Mouse (Mus musculus): ENCODE measurements at regions not wholly inside any gene's neighbourhood (a gene's known extent, or its start where the extent isn't known, plus 50 kb on each side); places are given as distances from the start of the nearest gene placed in this dataset. TPM values are rescaled to one million over a fixed set of nuclear protein-coding genes. Genes with fewer than 3 reads are reported as not detected.

DNA sequence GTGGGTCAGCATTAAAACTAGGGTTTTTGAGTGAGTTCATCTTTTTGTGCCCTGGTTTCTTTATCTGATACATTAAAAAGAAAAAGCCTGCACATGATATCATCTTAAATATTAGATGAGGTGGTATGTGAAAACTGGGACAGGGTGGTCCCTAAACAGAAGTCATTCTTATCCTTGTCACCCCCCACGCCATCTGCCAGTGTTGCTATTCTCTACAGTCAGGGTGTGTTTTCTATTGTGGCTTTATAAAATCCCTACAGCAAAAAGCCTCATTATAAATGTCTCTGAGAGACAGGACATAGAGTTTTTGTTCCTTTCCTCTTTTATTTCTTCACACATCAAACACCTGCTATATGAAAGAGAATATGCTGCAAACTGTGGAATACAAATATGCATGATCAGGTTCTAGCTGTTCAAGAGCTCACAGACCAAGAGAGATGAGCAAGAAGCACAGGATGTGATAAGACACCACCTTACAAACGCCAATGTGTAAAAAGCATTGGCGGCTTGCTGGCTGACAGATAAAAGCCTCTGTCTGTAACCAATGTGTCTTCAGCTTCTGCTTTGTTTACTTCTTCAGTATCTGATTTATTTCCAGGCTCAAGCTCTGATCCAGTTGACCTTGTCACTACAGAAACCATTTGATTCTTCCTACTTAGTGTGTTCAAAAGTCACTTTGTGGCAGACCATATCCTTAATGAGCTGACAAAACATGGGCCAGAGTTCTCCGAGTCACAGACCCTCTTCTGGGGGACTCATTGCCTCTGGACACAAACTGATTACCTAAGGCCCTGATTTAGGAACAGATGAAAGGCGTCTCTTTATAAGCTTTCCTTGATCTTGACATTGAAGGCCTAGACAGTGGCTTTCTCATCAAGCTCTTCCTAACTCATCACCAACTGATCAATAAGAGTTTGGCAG, 73.6 kb upstream of the Slc39a10 start:
- no peaks in the 10 kb centered on the region for H3K9me3 ChIP-seq (ENCODE audit: control insufficient read depth, low read depth, low read length)
- H3K27me3 ChIP-seq (ENCODE audit: control insufficient read depth, insufficient read depth, low read length), result no peaks in the 10 kb centered on the region
- 37% methylated on average over 5 of the region's 5 CpGs for WGBS
- H3K9ac ChIP-seq (replicated peaks; ENCODE audit: low read depth, low read length), result no peak overlapping the region
- ATAC-seq (ENCODE audit: insufficient number of reproducible peaks, insufficient read depth, low FRiP score, low read depth), result no peak
- H3K27ac ChIP-seq (ENCODE audit: low read length), result no peak overlapping the region
- no peaks in the 10 kb centered on the region for H3K36me3 ChIP-seq (ENCODE audit: control insufficient read depth, insufficient read depth, low read length)
- H3K4me3 ChIP-seq (ENCODE audit: low read depth, low read length), result no peak overlapping the region
- 0 out of 2 replicates have a peak, but pooled peaks cover 2% of the 10 kb centered on the region for H3K4me1 ChIP-seq (ENCODE audit: control insufficient read depth, insufficient read depth, low read length)
- H3K4me2 ChIP-seq (replicated peaks; ENCODE audit: low read depth, low read length), result no peak overlapping the region

DNA sequence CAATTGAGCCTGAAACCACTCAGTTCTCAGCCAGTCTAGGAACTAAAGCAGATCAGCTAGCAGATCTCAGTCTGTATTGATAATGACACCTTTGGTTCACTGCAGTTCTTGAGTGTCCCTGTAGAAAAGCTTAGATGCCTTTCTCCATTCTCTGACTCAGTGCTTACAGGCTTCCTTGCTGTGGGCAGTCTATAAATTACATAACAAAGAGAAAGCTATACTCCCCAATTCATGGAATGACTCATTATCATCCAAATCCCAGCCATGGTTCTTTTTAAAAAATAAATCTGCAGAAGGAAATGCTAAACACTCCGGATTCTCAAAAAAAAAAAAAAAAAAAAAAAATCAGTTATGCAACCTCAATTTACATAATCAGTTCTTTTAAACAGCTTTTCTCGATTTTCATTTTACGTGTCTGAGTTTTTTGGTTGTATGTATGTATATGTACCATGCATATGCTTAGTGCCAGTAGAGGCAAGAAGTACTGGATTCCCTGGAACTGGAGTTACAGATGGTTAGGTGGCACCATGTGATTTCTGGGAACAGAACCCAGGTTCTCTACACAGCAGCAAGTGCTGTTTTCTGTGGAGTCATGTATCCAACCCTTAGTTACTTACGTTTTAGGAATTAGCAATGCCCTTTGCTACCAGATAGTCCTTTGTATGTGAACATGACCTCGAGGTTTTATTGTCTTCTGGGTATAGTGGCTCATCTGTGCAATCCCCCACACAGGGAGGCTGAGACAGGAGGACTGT, 71.5 kb upstream of the Slc39a10 start:
- no peaks in the 10 kb centered on the region for H3K36me3 ChIP-seq (ENCODE audit: control insufficient read depth, insufficient read depth, low read length)
- 0 out of 2 replicates have a peak, but pooled peaks cover 2% of the 10 kb centered on the region for H3K4me1 ChIP-seq (ENCODE audit: control insufficient read depth, insufficient read depth, low read length)
- ATAC-seq (ENCODE audit: insufficient number of reproducible peaks, insufficient read depth, low FRiP score, low read depth), result no peak
- H3K4me2 ChIP-seq (replicated peaks; ENCODE audit: low read depth, low read length), result no peak overlapping the region
- WGBS, result 82% methylated on average over 5 of the region's 5 CpGs
- H3K27me3 ChIP-seq (ENCODE audit: control insufficient read depth, insufficient read depth, low read length), result no peaks in the 10 kb centered on the region
- H3K4me3 ChIP-seq (ENCODE audit: low read depth, low read length), result no peak overlapping the region
- H3K9ac ChIP-seq (replicated peaks; ENCODE audit: low read depth, low read length), result no peak overlapping the region
- H3K9me3 ChIP-seq (ENCODE audit: control insufficient read depth, low read depth, low read length), result no peaks in the 10 kb centered on the region
- H3K27ac ChIP-seq (ENCODE audit: low read length), result no peak overlapping the region

Small RNAs in the stretch of these regions (microRNA-seq; reads per million reads assigned to microRNA genes)
- gene Mir6350, result not detected

Measured in stomach, embryonic 14.5 days (tissue).